Mouse (Mus musculus): ENCODE results near the gene Fam187b. TPM values are rescaled to one million over a fixed set of nuclear protein-coding genes. Genes with fewer than 3 reads are reported as not detected.
A peak's percentile ranks its signal among the peaks of the same experiment; 100 is the strongest.

Gene Fam187b
- polyA plus RNA-seq, 1 experiment from 2014 or later = 2.4 TPM

DNA sequence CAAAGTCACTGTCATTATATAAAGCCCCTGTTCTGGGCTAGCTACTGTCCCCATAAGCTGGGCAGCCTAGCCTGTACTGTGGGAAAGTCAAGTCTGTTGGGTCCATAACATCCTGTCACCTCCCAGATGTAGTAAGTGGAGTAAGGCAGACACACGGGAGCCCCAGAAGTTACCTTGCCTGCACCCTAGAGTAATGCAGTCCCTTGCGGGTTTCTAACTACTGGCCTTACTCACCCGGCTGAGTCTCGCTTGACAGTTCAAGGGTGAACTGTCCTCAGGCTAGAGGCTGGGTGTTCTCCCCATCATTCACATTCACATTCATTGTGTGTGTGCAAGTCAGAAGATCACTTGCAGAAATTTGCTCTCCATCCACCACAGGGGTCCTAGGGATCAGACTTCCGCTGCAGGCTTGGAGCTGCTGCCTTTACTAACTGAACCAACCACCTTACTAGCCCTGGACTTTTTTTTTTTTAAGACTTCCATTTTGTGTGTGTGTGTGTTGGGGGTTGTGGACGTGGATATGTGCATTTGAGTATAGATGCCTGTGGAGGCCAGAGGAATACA, 13.7 kb upstream of the Fam187b start:
- Histone ChIP-seq H3K27me3 (no peaks in the 10 kb centered on the region), H3K27ac (replicated peaks) (no peak overlapping the region), H3K9ac (no peak overlapping the region), H3K36me3 (replicated peaks) (peaks cover 19% of the 10 kb centered on the region), H3K4me3 (replicated peaks) (no peak overlapping the region), H3K4me1 (replicated peaks) (peaks cover 35% of the 10 kb centered on the region), H3K4me2 (no peak overlapping the region), H3K9me3 (replicated peaks) (no peaks in the 10 kb centered on the region)
- 71% methylated on average over 6 of the region's 6 CpGs for WGBS (ENCODE audit: insufficient replicate concordance)
- no peak for ATAC-seq (ENCODE audit: insufficient read depth)

DNA sequence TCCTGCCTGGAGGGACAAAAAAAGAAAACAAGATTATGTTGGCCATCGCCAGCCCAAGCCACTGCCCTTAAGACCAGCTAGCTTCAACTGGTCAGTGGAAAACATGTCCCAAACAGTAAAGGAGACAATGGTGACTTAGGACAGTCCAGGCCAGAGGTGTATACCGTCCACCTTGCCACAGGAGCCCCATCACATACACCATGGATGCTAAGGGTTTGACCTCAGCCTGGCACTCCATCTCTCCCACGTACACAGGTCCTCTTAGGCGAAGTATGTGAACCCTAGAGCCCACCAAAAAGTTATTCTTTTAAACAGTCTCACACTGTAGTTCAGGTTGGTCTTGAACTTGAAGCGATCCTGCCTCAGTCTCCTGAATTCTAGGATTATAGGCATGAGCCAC, 10.7 kb upstream of the Fam187b start:
- 63% methylated on average over 5 of the region's 5 CpGs for WGBS (ENCODE audit: insufficient replicate concordance)
- H3K9me3 ChIP-seq (replicated peaks) = no peaks in the 10 kb centered on the region
- H3K36me3 ChIP-seq (replicated peaks) = peaks cover 11% of the 10 kb centered on the region; the same call in 1 of the 2 replicates
- H3K4me2 ChIP-seq = no peak overlapping the region
- H3K27me3 ChIP-seq = no peaks in the 10 kb centered on the region
- H3K27ac ChIP-seq (replicated peaks) = no peak overlapping the region
- peaks cover 22% of the 10 kb centered on the region for H3K4me1 ChIP-seq (replicated peaks)
- H3K9ac ChIP-seq = no peak overlapping the region
- no peak for ATAC-seq (ENCODE audit: insufficient read depth)
- H3K4me3 ChIP-seq (replicated peaks) = no peak overlapping the region

DNA sequence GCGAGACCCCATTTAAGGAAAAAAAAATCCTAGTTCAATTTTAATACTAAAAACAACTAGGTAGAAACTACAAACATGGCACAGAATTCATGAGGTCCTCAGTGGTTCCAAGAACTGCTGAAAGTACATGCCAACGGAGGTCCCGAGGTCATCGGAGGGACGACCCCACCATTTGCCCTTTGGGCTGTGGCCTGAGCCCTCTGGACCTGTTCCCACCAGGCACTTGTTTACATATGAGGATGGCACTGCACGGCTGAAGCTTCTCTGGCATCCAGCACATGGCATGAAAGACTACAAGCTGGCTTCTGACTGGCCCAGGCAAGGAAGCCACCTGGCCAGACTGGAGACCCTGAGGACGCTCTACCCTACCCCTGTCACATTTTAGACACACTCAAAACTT, 9.2 kb upstream of the Fam187b start:
- Histone ChIP-seq H3K4me2 (no peak overlapping the region), H3K4me1 (replicated peaks) (peaks cover 10% of the 10 kb centered on the region; the same call in 1 of the 2 replicates), H3K27ac (replicated peaks) (no peak overlapping the region), H3K9ac (no peak overlapping the region), H3K9me3 (replicated peaks) (no peaks in the 10 kb centered on the region), H3K36me3 (replicated peaks) (no peaks in the 10 kb centered on the region), H3K4me3 (replicated peaks) (no peak overlapping the region), H3K27me3 (no peaks in the 10 kb centered on the region)
- 72% methylated on average over 7 of the region's 7 CpGs for WGBS (ENCODE audit: insufficient replicate concordance)
- no peak for ATAC-seq (ENCODE audit: insufficient read depth)

DNA sequence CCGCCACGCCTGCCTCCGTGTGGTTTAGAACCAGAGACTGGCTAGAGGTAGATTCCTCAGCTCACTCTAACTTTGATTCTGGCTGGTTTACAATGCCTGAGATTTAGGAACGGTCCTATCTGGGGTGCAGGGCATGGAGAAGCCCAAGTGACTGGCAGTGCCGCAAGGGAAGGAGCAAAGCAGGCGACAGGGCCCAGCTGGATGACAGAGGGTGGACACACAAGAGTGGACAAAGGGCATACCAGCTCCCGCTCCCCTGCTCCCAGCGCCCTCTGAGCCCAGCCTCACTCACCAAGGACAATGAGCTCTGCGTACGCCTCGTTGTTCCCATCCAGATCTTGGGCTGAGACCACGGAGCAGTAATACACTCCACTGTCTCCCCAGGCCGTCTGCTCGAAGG, 7.9 kb upstream of the Fam187b start:
- no peak overlapping the region for H3K27ac ChIP-seq (replicated peaks)
- H3K27me3 ChIP-seq = peaks cover 2% of the 10 kb centered on the region; the same call in 1 of the 2 replicates
- no peak overlapping the region for H3K4me2 ChIP-seq
- H3K9me3 ChIP-seq (replicated peaks) = no peaks in the 10 kb centered on the region
- ATAC-seq (ENCODE audit: insufficient read depth) = no peak
- no peaks in the 10 kb centered on the region for H3K36me3 ChIP-seq (replicated peaks)
- no peak overlapping the region for H3K9ac ChIP-seq
- WGBS (ENCODE audit: insufficient replicate concordance) = 71% methylated on average over 14 of the region's 14 CpGs
- H3K4me1 ChIP-seq (replicated peaks) = peaks cover 7% of the 10 kb centered on the region; the same call in 1 of the 2 replicates
- no peak overlapping the region for H3K4me3 ChIP-seq (replicated peaks)

DNA sequence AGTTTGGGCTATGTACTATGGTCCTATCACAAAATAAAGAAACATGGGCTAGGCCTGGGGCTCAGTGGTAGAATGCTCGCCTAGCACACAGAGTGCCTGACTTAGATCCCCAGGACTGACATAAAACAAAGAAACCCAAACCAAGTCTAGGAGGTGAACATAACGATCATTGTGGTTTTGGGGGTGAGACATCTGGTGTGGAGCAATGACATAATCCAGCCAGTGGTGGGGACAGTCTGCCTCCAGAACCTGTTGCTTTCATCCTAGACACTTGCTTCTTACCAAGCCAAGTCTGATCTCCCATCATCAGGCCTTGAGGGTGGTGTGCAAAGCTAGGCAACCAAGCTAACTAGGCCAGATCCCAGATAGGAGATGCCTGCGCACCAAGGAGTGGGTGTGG, 6.9 kb upstream of the Fam187b start:
- 44% methylated on average over 3 of the region's 3 CpGs for WGBS (ENCODE audit: insufficient replicate concordance)
- no peak overlapping the region for H3K27ac ChIP-seq (replicated peaks)
- H3K9ac ChIP-seq = no peak overlapping the region

DNA sequence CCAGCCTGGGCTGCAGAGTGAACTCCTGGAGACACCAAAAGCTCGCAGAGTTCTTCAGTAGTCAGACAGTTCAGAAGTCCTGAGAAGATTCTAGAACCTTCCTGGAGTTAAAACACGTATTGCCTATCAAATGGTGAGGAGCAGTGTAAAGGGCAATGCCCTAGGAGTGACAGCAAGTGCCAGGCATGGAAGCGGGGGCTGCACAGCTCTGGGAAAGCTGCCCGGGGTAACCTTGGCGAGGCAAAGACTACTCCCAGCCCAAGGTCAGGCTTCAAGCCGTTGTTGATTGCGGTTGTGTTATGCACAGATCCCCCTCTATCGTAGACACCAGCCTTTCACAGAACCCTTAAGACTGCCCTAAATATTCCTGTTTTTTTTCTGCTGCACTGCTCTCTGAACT, 5.0 kb upstream of the Fam187b start:
- WGBS (ENCODE audit: insufficient replicate concordance) = 73% methylated on average over 8 of the region's 8 CpGs
- Histone ChIP-seq H3K36me3 (replicated peaks) (no peaks in the 10 kb centered on the region), H3K9me3 (replicated peaks) (no peaks in the 10 kb centered on the region), H3K4me3 (replicated peaks) (no peak overlapping the region), H3K4me1 (replicated peaks) (peaks cover 12% of the 10 kb centered on the region; the same call in 1 of the 2 replicates), H3K27ac (replicated peaks) (no peak overlapping the region), H3K4me2 (no peak overlapping the region), H3K27me3 (peaks cover 25% of the 10 kb centered on the region), H3K9ac (no peak overlapping the region)
- ATAC-seq (ENCODE audit: insufficient read depth) = no peak

More for the DNA sequence above, 6.9 kb upstream of the Fam187b start:
- Histone ChIP-seq H3K9me3 (replicated peaks) (no peaks in the 10 kb centered on the region), H3K4me3 (replicated peaks) (no peak overlapping the region), H3K36me3 (replicated peaks) (no peaks in the 10 kb centered on the region), H3K27me3 (peaks cover 6% of the 10 kb centered on the region), H3K4me1 (replicated peaks) (peaks cover 7% of the 10 kb centered on the region; the same call in 1 of the 2 replicates), H3K4me2 (no peak overlapping the region)
- no peak for ATAC-seq (ENCODE audit: insufficient read depth)

DNA sequence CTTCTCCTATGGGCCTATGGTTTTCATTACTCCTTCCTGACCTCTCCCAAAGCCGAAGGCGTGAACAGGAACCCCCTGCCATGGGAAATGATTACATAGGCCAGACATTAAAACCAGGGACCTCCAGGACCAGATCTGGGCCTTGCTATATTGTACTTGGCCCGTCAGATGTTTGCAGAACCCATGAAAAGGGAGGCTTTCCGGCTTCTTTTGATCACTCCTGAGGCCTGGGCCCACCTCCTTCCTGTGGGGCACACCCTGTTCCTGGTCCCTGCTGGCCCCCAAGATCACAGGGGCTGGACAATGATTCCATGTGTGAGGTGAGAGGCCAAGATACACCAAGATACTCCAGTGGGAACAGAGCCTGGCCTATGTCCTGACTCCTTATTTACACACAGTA, 4.4 kb upstream of the Fam187b start:
- 0 out of 2 replicates have a peak, but pooled peaks cover 11% of the 10 kb centered on the region for H3K4me1 ChIP-seq (replicated peaks)
- H3K9ac ChIP-seq = no peak overlapping the region
- no peak overlapping the region for H3K27ac ChIP-seq (replicated peaks)
- no peaks in the 10 kb centered on the region for H3K9me3 ChIP-seq (replicated peaks)
- WGBS (ENCODE audit: insufficient replicate concordance) = 73% methylated on average over 4 of the region's 4 CpGs
- H3K4me2 ChIP-seq = no peak overlapping the region
- no peak for ATAC-seq (ENCODE audit: insufficient read depth)
- H3K27me3 ChIP-seq = peaks cover 27% of the 10 kb centered on the region
- no peaks in the 10 kb centered on the region for H3K36me3 ChIP-seq (replicated peaks)
- H3K4me3 ChIP-seq (replicated peaks) = no peak overlapping the region

DNA sequence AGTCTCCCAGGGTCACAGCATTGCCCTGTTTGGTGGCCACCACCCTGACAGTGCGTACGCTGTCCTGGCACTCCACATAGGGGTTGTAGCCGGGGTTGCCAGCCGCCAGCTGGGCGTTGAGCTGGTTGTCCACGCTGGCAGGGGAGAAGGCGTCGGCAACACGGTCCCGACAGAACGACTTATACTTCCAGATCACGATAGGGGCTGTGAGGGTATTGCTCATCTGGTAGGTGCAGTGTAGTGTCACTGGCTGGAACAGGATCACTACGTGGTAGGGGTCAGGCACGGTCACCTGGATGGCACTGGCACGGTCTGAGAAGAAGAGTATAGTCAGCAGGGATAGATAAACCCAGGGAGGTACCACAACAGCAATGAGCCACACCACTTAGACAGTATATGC, 1.7 kb upstream of the Fam187b start:
- WGBS (ENCODE audit: insufficient replicate concordance) = 79% methylated on average over 15 of the region's 15 CpGs
- Histone ChIP-seq H3K4me3 (replicated peaks) (no peak overlapping the region), H3K27me3 (peaks cover 27% of the 10 kb centered on the region), H3K27ac (replicated peaks) (no peak overlapping the region), H3K9me3 (replicated peaks) (no peaks in the 10 kb centered on the region), H3K36me3 (replicated peaks) (no peaks in the 10 kb centered on the region), H3K4me2 (peak overlapping the region; percentile 63; the same call in 1 of the 2 replicates), H3K4me1 (replicated peaks) (0 out of 2 replicates have a peak, but pooled peaks cover 14% of the 10 kb centered on the region), H3K9ac (no peak overlapping the region)
- no peak for ATAC-seq (ENCODE audit: insufficient read depth)

DNA sequence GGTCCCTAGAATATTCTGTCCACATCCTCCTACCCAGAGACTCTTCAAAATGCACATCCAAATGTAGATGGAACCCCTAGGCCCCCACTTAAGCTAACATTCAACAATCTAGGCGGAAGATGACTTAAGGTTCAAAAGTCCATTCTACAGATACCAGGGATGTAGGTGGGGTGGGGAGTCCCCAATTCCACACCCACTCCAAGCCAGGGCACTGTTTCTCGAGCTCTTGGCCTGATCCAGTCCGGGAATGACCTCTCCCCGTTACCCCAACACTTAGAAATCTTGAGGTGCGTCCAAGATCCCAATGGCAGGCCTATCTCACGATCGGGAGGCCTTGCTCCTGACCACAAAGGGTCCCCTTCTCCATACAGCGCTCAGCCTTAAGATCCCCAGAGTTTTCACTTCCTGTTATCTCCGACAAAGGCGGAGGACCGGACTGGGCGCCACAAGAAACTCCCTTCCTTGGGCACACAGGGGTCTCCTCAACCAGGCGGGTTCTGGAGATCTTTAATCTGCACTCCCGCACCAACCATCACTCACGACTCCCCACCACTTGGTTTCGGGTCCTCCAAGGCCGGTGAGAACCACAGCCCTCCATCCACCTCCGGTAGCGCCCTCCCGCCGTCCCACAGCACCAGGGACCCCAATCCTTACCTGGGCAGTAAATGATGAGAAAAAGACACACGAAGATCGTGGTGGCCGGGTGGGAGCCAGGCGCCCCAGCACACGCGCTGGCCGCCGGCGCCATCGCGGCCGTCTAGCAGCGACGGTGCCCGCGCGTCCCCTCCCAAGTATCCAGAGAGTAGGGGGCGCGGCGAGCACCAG, 952 bp upstream of the Fam187b start:
- no peaks in the 10 kb centered on the region for H3K9me3 ChIP-seq (replicated peaks)
- H3K4me3 ChIP-seq (replicated peaks) = peak overlapping the region; percentile 54
- H3K27ac ChIP-seq (replicated peaks) = no peak overlapping the region
- peaks cover 27% of the 10 kb centered on the region for H3K27me3 ChIP-seq
- no peaks in the 10 kb centered on the region for H3K36me3 ChIP-seq (replicated peaks)
- H3K4me1 ChIP-seq (replicated peaks) = 0 out of 2 replicates have a peak, but pooled peaks cover 14% of the 10 kb centered on the region
- H3K4me2 ChIP-seq = peak overlapping the region; percentile 63
- 9% methylated on average over 41 of the region's 41 CpGs for WGBS (ENCODE audit: insufficient replicate concordance)
- H3K9ac ChIP-seq = 0 out of 2 replicates have a peak overlapping the region, but pooled peaks have one; percentile 3
- peak; percentile 24 for ATAC-seq (ENCODE audit: insufficient read depth)

DNA sequence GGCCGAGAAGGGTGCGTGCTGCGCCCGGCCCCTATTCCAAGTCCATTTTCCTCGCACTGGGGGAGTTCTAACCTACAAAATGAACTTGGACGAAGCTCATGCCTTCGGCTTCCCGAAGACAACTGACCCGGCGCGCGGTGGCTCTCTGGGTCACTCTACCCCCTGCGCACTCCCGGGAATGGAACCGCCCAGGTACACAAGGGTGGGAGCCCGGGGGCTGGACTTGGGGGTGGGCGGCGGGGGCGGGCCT, 414 bp upstream of the Fam187b start, which contains the start of gene Lsr:
Lsr (minus strand) TSS at position 214 of the 250 bp plus-strand sequence.
- Histone ChIP-seq H3K36me3 (replicated peaks) (no peaks in the 10 kb centered on the region), H3K4me2 (peak within 1 kb of the TSS; percentile 63), H3K9me3 (replicated peaks) (no peaks in the 10 kb centered on the region), H3K4me3 (replicated peaks) (peak within 1 kb of the TSS; percentile 54), H3K4me1 (replicated peaks) (0 out of 2 replicates have a peak, but pooled peaks cover 14% of the 10 kb centered on the region), H3K27me3 (peaks cover 27% of the 10 kb centered on the region), H3K9ac (peak within 1 kb of the TSS; percentile 40; the same call in 1 of the 2 replicates), H3K27ac (replicated peaks) (peak within 1 kb of the TSS; percentile 78)
- 2% methylated on average over 19 of the region's 19 CpGs for WGBS (ENCODE audit: insufficient replicate concordance)
- peak; percentile 81; the same call in 1 of the 2 replicates for ATAC-seq (ENCODE audit: insufficient read depth)

DNA sequence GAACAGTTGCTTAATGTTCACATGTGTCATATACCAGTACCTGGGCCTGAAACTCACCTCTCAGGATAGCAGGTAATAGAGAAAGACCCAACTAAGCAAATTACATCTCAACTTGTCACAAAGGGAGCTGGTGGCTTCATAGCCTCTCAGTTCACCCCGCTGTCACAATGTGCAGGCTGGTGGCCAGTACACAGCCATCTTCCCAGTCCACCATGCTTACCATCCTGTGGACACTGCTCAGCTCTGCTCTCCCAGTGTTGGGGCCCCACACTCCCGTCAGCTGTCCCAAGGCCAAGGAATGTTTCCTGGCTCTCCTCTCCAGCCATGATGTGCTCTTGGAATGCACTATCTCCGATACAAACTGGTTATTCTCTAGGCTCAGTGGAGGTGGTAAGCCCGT, 8.1 kb downstream of the Fam187b start:
- H3K4me3 ChIP-seq (replicated peaks) = no peak overlapping the region
- H3K4me2 ChIP-seq = no peak overlapping the region
- 71% methylated on average over 4 of the region's 4 CpGs for WGBS (ENCODE audit: insufficient replicate concordance)
- H3K9me3 ChIP-seq (replicated peaks) = no peaks in the 10 kb centered on the region
- no peak overlapping the region for H3K27ac ChIP-seq (replicated peaks)
- no peaks in the 10 kb centered on the region for H3K36me3 ChIP-seq (replicated peaks)
- H3K9ac ChIP-seq = no peak overlapping the region
- no peak for ATAC-seq (ENCODE audit: insufficient read depth)
- no peaks in the 10 kb centered on the region for H3K27me3 ChIP-seq
- H3K4me1 ChIP-seq (replicated peaks) = no peaks in the 10 kb centered on the region
